In genomic region chr14:49118381-49118780, GRCm38 (mm10) we compare ENCODE assay signal across 8 mouse cellular contexts. TPM values are rescaled to one million over a fixed set of nuclear protein-coding genes. Genes with fewer than 3 reads are reported as not detected.
DNase-seq lines count a peak whose midpoint lies in the region; TF ChIP-seq lines count a peak whose summit lies in the region.
"Had no signal": no experiment of that assay in that cellular context is flagged by ENCODE, and none has a peak within 500 bp of the region (broad histone marks: within the 10 kb centered on the region; RNA-seq: fewer than 3 reads in every experiment).

No protein-coding gene starts in this region.

- DNase-seq in B cell, adult 2 months = peak; percentile 77
- DNase-seq in c-Kit-positive CD71-negative TER-119-negative erythroid progenitor cells, embryonic 14.5 days (ENCODE audit: low read depth) = peak; percentile 29
- DNase-seq in frontal cortex, postnatal 25 days (ENCODE audit: low spot score in 2 of 2) = peak; percentile 59 to 63
- DNase-seq in layer of hippocampus, adult 2 months (ENCODE audit: low spot score in 2 of 2) = peak; percentile 45 to 85
- peak; percentile 79 for DNase-seq in lung, postnatal 36 days
- DNase-seq in splenic B cell, adult 2 months (ENCODE audit: low read depth, low spot score) = peak; percentile 67

- no peaks in the 10 kb centered on the region for H3K36me3 ChIP-seq in E14TG2a.4 (ENCODE audit: insufficient read depth, low read length)
- no peaks in the 10 kb centered on the region for H3K36me3 ChIP-seq in splenic B cell, adult 2 months (ENCODE audit: control insufficient read depth, insufficient read depth, low read length, poor library complexity, severe bottlenecking)
- H3K36me3 ChIP-seq: limb, embryonic 12.5 days had no signal

- no peak overlapping the region for H3K27ac ChIP-seq in layer of hippocampus, adult 2 months
- H3K27ac ChIP-seq: limb, embryonic 12.5 days had no signal

- peak; percentile 94 for TF ChIP-seq CTCF in E14TG2a.4 (conservative IDR thresholded peaks at IDR 0.05; ENCODE audit: low read length)
- TF ChIP-seq CTCF in layer of hippocampus, adult 2 months (conservative IDR thresholded peaks at IDR 0.05) = peak; percentile 96

- no peak overlapping the region for H3K4me3 ChIP-seq in E14TG2a.4 (replicated peaks; ENCODE audit: low read length)
- no peak overlapping the region for H3K4me3 ChIP-seq in layer of hippocampus, adult 2 months
- H3K4me3 ChIP-seq: limb, embryonic 12.5 days had no signal

- H3K9me3 ChIP-seq in E14TG2a.4 (ENCODE audit: low read length) = no peaks in the 10 kb centered on the region
- H3K9me3 ChIP-seq: limb, embryonic 12.5 days had no signal

- peaks cover 13% of the 10 kb centered on the region; the same call in 1 of the 2 replicates for H3K4me1 ChIP-seq in E14TG2a.4 (replicated peaks; ENCODE audit: low read depth, low read length)

- no peaks in the 10 kb centered on the region for H3K27me3 ChIP-seq in E14TG2a.4 (ENCODE audit: insufficient read depth, low read length)
- no peaks in the 10 kb centered on the region for H3K27me3 ChIP-seq in splenic B cell, adult 2 months (ENCODE audit: control insufficient read depth, insufficient read depth, low read length, poor library complexity, severe bottlenecking)
- H3K27me3 ChIP-seq: limb, embryonic 12.5 days had no signal

RNA-seq across cellular contexts. Expression of gene Exoc5, which starts 51.9 kb away (rescaled TPM):
- total RNA-seq in layer of hippocampus, adult 2 months (2021) = 10 to 100 TPM; 52.2 to 55.6 TPM

RNA-seq across cellular contexts. Expression of gene Ap5m1, which starts 52.5 kb away (rescaled TPM):
- total RNA-seq in layer of hippocampus, adult 2 months (2021) = 10 to 100 TPM; 20.4 to 23.0 TPM

RNA-seq across cellular contexts. Expression of gene Naa30, which starts 53.6 kb away (rescaled TPM):
- 10 to 100 TPM; 38.5 to 45.2 TPM for total RNA-seq in layer of hippocampus, adult 2 months (2021)

Comparison
In these comparisons a context has a peak if more than half of its experiments do, and no peak if none do; other contexts are left out.
1. DNase-seq: peak in every context shown above with its lines; median percentile 79 in lung, postnatal 36 days; 77 in B cell, adult 2 months; 67 in splenic B cell, adult 2 months; 65 in layer of hippocampus, adult 2 months; 61 in frontal cortex, postnatal 25 days; 29 in c-Kit-positive CD71-negative TER-119-negative erythroid progenitor cells, embryonic 14.5 days.